Mouse (Mus musculus) G1E (cell line): ENCODE results near the gene Gm14692.
"Not testable (repeated sequence)": the region's sequence is repeated elsewhere in the genome, so short reads cannot be mapped to it uniquely, and the experiment has no call there.

ENCODE experiments used
- CTCF ChIP-seq: IDR thresholded peaks from 2 replicates; pipeline ENCODE4 v1.5.1; 2012; ENCODE audit warnings: low read depth, low read length, inconsistent platforms, mixed read lengths
- GATA1 ChIP-seq: IDR thresholded peaks from 2 replicates; pipeline ENCODE4 v1.6.1; 2012; ENCODE audit warnings: borderline replicate concordance, low read length, inconsistent platforms, mixed read lengths

GRCm38 (mm10) chrX:67693462-67693861 lies 2.0 kb upstream of the Gm14692 start, which contains the start of gene Gm1140:
- not testable (repeated sequence) for TF ChIP-seq CTCF, GATA1
